Mouse (Mus musculus): ENCODE measurements around the gene Fpgs. TPM values are rescaled to one million over a fixed set of nuclear protein-coding genes. Genes with fewer than 3 reads are reported as not detected.

Gene Fpgs
- polyA plus RNA-seq, 1 experiment from 2014 or later = 2.8 TPM

GRCm38 (mm10) chr2:32734933-32735332 is 31.0 kb upstream of the Fpgs start:
- WGBS (ENCODE audit: missing documents) = 76% methylated on average over 4 of the region's 4 CpGs
- Histone ChIP-seq H3K27ac (no peak overlapping the region), H3K79me2 (ENCODE audit: inconsistent target) (peaks cover 8% of the 10 kb centered on the region; the same call in 1 of the 2 replicates), H3K4me3 (ENCODE audit: inconsistent target) (no peak overlapping the region), H3K36me3 (ENCODE audit: inconsistent target) (no peaks in the 10 kb centered on the region)

GRCm38 (mm10) chr2:32734480-32734879 is 30.5 kb upstream of the Fpgs start:
- Histone ChIP-seq H3K36me3 (ENCODE audit: inconsistent target) (no peaks in the 10 kb centered on the region), H3K27ac (no peak overlapping the region), H3K79me2 (ENCODE audit: inconsistent target) (peaks cover 3% of the 10 kb centered on the region; the same call in 1 of the 2 replicates), H3K4me3 (ENCODE audit: inconsistent target) (no peak overlapping the region)
- 90% methylated on average over 4 of the region's 4 CpGs for WGBS (ENCODE audit: missing documents)

GRCm38 (mm10) chr2:32732695-32733094 is 28.8 kb upstream of the Fpgs start:
- 86% methylated on average over 6 of the region's 6 CpGs for WGBS (ENCODE audit: missing documents)
- Histone ChIP-seq H3K36me3 (ENCODE audit: inconsistent target) (no peaks in the 10 kb centered on the region), H3K27ac (no peak overlapping the region), H3K79me2 (ENCODE audit: inconsistent target) (peaks cover 12% of the 10 kb centered on the region; the same call in 1 of the 2 replicates), H3K4me3 (ENCODE audit: inconsistent target) (no peak overlapping the region)

- Histone ChIP-seq H3K79me2 (ENCODE audit: inconsistent target) (peaks cover 14% of the 10 kb centered on the region; the same call in 1 of the 2 replicates), H3K4me3 (ENCODE audit: inconsistent target) (no peak overlapping the region), H3K36me3 (ENCODE audit: inconsistent target) (no peaks in the 10 kb centered on the region), H3K27ac (no peak overlapping the region)
- WGBS (ENCODE audit: missing documents) = 98% methylated on average over 4 of the region's 4 CpGs
These were observed 28.0 kb upstream of the Fpgs start for GRCm38 (mm10) chr2:32731911-32732310.

GRCm38 (mm10) chr2:32730854-32731253 is 26.9 kb upstream of the Fpgs start:
- 91% methylated on average over 11 of the region's 11 CpGs for WGBS (ENCODE audit: missing documents)
- no peaks in the 10 kb centered on the region for H3K36me3 ChIP-seq (ENCODE audit: inconsistent target)

GRCm38 (mm10) chr2:32729547-32729946 is 25.6 kb upstream of the Fpgs start:
- peaks cover 30% of the 10 kb centered on the region; the same call in 1 of the 2 replicates for H3K79me2 ChIP-seq (ENCODE audit: inconsistent target)
- 95% methylated on average over 4 of the region's 4 CpGs for WGBS (ENCODE audit: missing documents)
- peaks cover 9% of the 10 kb centered on the region; the same call in 1 of the 2 replicates for H3K36me3 ChIP-seq (ENCODE audit: inconsistent target)
- no peak overlapping the region for H3K27ac ChIP-seq
- H3K4me3 ChIP-seq (ENCODE audit: inconsistent target) = no peak overlapping the region

More at GRCm38 (mm10) chr2:32730854-32731253, 26.9 kb upstream of the Fpgs start:
- Histone ChIP-seq H3K4me3 (ENCODE audit: inconsistent target) (no peak overlapping the region), H3K27ac (no peak overlapping the region), H3K79me2 (ENCODE audit: inconsistent target) (peaks cover 20% of the 10 kb centered on the region; the same call in 1 of the 2 replicates)

GRCm38 (mm10) chr2:32728463-32728862 is 24.5 kb upstream of the Fpgs start:
- Histone ChIP-seq H3K79me2 (ENCODE audit: inconsistent target) (peaks cover 41% of the 10 kb centered on the region), H3K27ac (no peak overlapping the region), H3K36me3 (ENCODE audit: inconsistent target) (peaks cover 9% of the 10 kb centered on the region; the same call in 1 of the 2 replicates), H3K4me3 (ENCODE audit: inconsistent target) (no peak overlapping the region)
- WGBS (ENCODE audit: missing documents) = 72% methylated on average over 6 of the region's 7 CpGs

GRCm38 (mm10) chr2:32727435-32727834 is 23.5 kb upstream of the Fpgs start:
- Histone ChIP-seq H3K36me3 (ENCODE audit: inconsistent target) (peaks cover 9% of the 10 kb centered on the region; the same call in 1 of the 2 replicates), H3K79me2 (ENCODE audit: inconsistent target) (peaks cover 51% of the 10 kb centered on the region), H3K27ac (peak overlapping the region; percentile 10; the same call in 1 of the 2 replicates), H3K4me3 (ENCODE audit: inconsistent target) (peak overlapping the region; percentile 24)
- 9% methylated on average over 16 of the region's 16 CpGs for WGBS (ENCODE audit: missing documents)

- Histone ChIP-seq H3K79me2 (ENCODE audit: inconsistent target) (peaks cover 73% of the 10 kb centered on the region), H3K36me3 (ENCODE audit: inconsistent target) (peaks cover 9% of the 10 kb centered on the region; the same call in 1 of the 2 replicates), H3K4me3 (ENCODE audit: inconsistent target) (no peak overlapping the region), H3K27ac (no peak overlapping the region)
- whole genome bisulfite sequencing (ENCODE audit: missing documents) = 92% methylated on average over 16 of the region's 16 CpGs
These were observed 21.2 kb upstream of the Fpgs start for GRCm38 (mm10) chr2:32724832-32725790.

- Histone ChIP-seq H3K36me3 (ENCODE audit: inconsistent target) (peaks cover 9% of the 10 kb centered on the region; the same call in 1 of the 2 replicates), H3K27ac (no peak overlapping the region), H3K4me3 (ENCODE audit: inconsistent target) (no peak overlapping the region), H3K79me2 (ENCODE audit: inconsistent target) (peaks cover 73% of the 10 kb centered on the region)
- WGBS (ENCODE audit: missing documents) = 97% methylated on average over 4 of the region's 4 CpGs
These were observed 20.2 kb upstream of the Fpgs start for GRCm38 (mm10) chr2:32724149-32724548.

GRCm38 (mm10) chr2:32722581-32722980 is 18.6 kb upstream of the Fpgs start:
- WGBS (ENCODE audit: missing documents) = 51% methylated on average over 3 of the region's 3 CpGs
- peaks cover 60% of the 10 kb centered on the region for H3K79me2 ChIP-seq (ENCODE audit: inconsistent target)
- no peak overlapping the region for H3K4me3 ChIP-seq (ENCODE audit: inconsistent target)
- H3K36me3 ChIP-seq (ENCODE audit: inconsistent target) = peaks cover 9% of the 10 kb centered on the region; the same call in 1 of the 2 replicates
- H3K27ac ChIP-seq = no peak overlapping the region

- Histone ChIP-seq H3K27ac (peak overlapping the region; percentile 70), H3K4me3 (ENCODE audit: inconsistent target) (peak overlapping the region; percentile 51), H3K36me3 (ENCODE audit: inconsistent target) (peaks cover 9% of the 10 kb centered on the region; the same call in 1 of the 2 replicates), H3K79me2 (ENCODE audit: inconsistent target) (peaks cover 59% of the 10 kb centered on the region)
- WGBS (ENCODE audit: missing documents) = 14% methylated on average over 6 of the region's 6 CpGs
These were observed 18.1 kb upstream of the Fpgs start for GRCm38 (mm10) chr2:32722046-32722445.

GRCm38 (mm10) chr2:32720681-32721229 is 16.8 kb upstream of the Fpgs start, which contains the start of gene Sh2d3c:
Gene Sh2d3c (plus strand): TSS chr2:32721055.
- H3K27ac ChIP-seq = peak within 1 kb of the TSS; percentile 70
- WGBS (ENCODE audit: missing documents) = 4% methylated on average over 8 of the region's 8 CpGs
- peaks cover 53% of the 10 kb centered on the region for H3K79me2 ChIP-seq (ENCODE audit: inconsistent target)
- H3K36me3 ChIP-seq (ENCODE audit: inconsistent target) = peaks cover 9% of the 10 kb centered on the region; the same call in 1 of the 2 replicates
- peak within 1 kb of the TSS; percentile 51 for H3K4me3 ChIP-seq (ENCODE audit: inconsistent target)

- WGBS (ENCODE audit: missing documents) = 92% methylated on average over 3 of the region's 3 CpGs
- peaks cover 48% of the 10 kb centered on the region for H3K79me2 ChIP-seq (ENCODE audit: inconsistent target)
- H3K36me3 ChIP-seq (ENCODE audit: inconsistent target) = peaks cover 4% of the 10 kb centered on the region; the same call in 1 of the 2 replicates
- H3K27ac ChIP-seq = 0 out of 2 replicates have a peak overlapping the region, but pooled peaks have one; percentile 70
- H3K4me3 ChIP-seq (ENCODE audit: inconsistent target) = no peak overlapping the region
These were observed 16.1 kb upstream of the Fpgs start for GRCm38 (mm10) chr2:32720053-32720452.
